Mouse (Mus musculus) ovary, postnatal 10 days (tissue): Measurements from ENCODE around the gene Lhfp.

Experiments
- DNase-seq: peaks from one replicate; pipeline ENCODE4 v3.0.0; 2022; ENCODE audit warnings: low spot score

Lhfp gene

DNA sequence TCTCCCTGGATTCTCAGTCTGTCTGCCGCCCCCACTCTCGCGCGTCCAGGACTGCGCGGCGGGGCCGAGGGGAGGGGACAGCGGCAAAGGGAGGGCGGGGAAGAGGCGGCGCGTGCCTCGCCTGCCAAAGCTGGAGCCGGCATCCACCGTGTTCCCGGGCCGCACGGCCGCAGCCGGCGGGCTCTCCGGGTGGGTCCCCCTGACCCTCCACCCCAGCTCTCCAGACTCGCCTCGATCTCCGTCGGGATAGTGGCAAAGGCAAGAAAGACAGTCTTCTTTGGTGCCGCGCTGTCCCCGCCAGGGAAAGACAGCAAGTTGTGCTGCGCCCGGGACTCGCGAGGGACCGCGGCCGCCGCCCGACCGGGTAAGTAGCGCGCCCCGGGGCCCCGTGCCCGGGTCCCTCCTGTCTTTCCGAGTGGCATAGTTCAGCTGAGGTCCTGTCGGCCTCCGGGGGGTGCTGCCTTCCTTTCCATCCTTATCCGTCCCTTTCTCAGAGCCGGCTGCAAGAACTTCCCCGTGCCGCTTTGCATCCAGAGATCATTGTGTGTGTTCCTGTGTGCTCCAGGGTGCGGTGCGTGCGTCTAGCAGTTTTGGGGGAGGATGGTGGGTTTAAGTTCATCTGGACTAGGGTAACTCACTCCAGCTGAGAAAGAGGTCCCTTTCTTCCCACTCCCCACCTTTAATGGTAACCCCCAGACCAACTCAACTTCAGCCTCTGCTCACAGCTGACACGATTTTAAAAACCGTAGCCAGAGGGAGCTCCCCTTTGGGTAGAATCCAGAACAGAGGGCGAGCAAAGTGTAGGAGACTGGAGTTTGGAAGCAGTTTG lies at the start of gene Lhfp:
TSS of gene Lhfp (plus strand) at position 118 of the 829 bp plus-strand sequence.
- DNase-seq = no peak

DNA sequence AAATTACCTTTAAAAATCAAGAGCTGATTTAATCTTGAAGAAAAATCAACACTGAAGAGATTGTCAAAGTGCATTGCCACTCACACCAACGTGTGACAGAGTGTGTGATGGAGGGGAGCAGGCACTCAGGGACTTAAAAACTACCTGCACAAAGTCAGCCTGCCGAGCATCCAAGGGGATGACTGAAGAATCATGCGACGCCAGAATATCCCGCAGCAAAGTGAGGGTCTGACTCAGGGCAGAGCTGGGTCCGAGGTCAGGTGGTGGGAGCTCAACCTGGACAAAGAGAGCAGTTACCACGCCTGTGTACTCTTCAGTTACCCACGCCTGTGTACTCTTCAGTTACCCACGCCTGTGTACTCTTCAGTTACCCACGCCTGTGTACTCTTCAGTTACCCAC lies 48.0 kb upstream of the Lhfp start:
- DNase-seq = no peak

DNA sequence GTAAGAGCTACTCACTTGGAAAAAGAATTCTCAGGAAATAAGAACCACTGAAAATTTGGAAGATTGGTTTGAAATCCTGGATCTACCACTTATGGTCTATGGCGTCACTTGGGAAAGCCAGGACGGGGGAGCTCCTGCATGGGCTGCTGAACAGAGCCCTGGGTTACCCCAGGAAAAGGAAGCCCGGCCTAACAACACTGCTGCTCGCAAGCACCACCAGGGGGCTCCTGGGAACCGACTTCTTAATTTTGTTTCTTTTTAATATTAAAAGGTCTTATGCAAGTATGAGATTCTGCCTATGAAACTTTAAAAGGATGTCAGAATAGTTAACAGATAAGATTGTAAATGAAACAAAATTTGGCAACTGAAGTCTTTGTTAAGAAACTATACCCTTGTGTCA lies 46.7 kb upstream of the Lhfp start:
- no peak for DNase-seq

DNA sequence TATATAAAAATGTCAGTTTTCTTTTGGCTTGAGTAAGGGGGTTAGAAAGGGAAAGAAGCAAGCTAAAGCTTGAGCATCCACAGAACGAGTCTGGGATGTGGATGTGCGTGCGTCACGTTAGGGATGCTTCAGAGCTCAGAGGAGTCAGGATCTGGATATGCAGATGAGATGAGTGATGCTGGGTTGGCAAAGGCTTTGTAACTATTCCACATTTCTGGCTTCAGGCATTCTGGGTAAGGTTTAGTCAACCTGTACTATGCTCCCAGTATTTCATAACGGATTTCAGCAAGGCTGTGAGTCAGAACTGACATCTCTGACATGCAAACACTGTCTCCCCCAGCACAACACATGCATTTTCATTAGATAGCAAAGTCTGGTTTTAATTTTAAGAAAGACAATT lies 44.7 kb upstream of the Lhfp start:
- no peak for DNase-seq

DNA sequence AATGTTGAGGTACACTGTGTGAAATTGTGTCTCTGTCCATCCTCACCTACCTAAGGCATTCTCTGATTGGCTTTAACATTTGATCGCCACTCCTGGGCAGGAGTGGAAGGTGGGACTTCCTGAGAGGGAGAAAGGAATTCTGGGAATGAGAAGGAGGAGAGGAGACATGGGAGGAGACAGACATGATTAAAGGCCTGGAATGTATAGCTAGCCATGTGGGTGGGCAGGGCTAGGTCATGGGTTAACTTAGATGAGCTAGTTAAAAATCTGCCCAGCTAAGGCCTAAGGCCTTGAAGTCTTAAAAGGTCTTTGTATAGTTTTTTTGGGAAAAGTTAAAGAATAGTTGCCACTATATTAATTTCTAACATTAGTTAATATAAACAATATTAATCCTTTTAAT lies 43.9 kb upstream of the Lhfp start:
- DNase-seq = no peak

DNA sequence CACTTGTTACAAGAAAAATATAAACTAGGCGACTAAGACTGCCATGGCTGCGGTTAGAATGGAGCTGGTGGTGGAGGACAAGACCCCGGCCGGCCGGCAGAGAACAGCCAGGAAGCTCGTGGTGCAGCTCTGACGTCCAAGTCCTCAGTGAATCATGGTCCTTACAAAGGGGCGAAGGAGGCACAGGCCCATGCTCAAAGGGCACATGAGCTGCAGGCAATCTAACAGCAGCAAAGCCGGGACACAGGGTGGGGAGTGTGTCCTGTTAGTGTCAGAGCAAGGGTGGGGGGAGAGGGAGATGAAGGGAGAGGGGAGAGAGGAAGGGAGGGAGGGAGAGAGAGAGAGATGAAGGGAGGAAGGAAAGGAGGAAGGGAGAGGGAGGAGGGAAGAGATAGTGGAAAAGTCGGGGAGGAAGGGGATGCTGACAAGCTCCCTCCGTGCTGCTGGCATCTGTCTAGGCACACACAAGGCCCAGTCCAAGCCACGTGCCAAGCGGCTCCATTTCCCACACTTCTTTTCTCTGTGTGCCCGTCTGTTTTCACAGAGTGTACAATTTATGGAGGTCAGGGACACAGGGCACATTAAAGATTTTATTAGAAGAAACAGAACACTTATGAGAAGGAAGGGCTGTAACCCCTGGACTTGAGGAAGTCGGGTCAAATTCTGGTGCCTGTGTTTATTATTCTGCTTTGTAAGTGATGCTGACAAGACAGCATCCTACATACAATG lies 42.1 kb upstream of the Lhfp start:
- no peak for DNase-seq

DNA sequence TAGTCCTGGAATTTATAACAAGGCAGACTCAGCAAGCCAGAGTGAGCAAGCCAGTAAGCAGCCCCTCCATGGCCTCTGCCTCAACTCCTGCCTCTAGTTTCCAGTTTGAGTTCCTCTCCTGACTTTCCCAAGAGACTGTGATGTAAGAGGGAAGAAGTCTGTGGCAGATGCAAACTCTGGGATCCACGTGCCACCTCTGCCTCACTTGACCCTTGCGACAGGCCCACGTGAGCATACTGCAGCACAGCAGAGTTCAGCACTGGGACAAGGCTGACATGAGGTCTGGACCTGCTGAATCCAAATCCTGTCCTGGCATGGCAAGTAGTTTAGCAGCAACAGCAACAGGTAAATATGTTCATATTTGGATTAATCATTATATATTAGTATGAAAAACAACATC lies 41.3 kb upstream of the Lhfp start:
- no peak for DNase-seq

DNA sequence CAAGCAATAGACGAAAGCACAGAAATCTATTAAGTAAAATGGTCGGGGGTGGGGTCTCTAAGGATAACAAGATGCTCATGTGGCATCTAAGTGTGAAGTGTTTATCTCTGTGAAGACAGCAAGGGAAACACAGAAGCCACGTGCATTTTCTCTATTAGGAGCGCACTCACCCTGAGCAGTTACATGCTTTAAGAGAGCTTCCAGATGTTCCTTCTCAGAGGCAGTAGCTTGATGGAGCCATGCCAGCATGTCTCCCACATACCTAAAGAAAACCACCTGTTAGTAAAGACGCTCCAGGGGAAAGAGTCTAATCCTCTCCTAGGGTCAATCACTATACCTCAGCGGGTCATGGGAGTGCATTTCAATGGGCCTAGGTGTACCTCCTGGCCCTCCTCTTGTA lies 39.3 kb upstream of the Lhfp start:
- DNase-seq = no peak

DNA sequence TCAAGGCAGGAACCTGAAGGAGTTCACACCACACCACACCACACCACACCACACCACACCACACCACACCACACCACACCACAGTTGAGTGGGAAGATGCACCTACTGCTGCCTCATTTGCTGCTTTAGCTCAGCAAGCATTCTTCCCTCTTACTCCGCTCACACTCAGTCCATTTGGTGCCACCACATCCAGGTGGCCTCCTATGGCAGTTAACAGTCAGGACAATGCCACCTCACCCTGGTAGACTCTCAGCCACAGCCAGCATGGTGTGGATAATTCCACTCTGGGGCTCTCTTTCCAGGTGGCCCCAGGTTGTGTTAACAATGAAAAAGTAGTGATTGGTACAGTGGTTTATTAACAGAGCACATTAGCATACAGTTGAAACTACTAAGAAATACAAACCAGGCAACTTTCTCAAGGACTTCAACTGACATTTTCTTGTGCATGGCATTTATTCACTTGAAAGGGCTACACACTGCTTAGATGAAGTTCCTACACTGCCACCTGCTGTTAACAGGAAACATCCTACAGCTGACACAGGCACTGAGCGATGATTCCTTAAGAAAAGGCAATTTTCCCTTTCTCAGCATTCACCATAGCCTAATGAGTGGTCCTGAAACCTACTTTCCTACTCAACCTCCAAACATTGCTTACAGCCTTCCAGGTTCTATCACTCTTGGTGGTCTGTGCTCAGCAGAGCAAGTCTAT lies 36.8 kb upstream of the Lhfp start:
- DNase-seq = no peak

DNA sequence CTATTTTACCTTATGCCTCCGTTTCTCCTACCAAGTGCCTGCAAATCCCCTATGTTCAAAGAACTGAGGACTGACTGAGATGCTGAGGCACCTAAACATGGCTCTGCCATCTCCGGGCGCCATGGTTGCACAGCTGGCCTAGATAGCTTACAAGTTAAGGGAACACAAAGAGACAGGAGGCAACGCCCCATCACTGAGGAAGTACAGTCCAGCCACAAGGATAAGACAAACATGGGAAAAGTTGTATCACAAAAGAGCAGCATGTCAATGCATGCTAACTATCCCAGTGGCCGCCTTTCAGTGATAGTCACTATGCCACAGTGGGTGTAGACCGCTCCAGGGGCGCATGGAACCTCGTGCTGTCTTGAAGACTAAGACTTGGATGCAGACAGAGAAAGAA lies 33.9 kb upstream of the Lhfp start:
- DNase-seq = no peak

DNA sequence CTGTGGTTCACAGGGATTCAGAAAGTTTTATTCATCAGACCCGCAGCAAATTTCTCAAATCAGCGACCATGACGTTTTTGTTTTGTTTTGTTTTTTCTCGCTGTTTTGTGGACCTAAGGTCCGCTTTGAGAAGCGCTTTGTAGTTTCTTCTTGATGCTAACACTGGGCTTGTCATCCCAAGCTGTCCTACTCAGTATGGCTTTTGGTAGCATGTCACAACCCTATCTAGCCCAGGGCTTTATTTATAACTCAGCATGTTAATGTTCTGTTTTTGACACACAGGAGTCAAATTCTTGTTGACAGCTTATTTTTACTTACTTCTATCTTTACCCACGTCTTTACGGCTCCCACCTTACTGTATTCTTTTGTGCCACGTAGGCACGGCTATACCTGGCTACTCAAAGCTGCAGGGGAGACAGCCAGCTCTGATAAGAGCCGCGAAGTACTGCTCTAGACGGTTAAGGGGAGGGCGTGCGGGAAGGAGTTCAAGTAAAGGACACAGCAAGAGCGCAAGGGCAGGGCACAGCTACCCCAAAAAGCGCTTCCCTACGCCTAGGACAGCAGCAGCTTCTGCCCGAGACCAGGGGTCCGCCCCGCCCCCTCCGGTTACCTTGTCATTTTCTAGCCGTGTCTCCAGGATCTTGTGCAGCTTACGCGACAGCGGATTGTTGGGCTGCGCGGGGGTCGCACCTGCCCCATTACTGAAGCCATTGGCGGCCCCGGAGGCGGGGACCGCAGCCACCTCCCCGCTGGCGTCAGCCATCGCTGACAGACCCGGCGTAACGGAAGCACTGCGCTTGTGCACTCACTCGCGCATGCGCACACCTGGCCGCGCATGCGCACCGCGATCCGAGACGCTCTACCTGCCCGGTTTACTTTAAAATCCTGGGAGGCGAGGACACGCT lies 24.6 kb upstream of the Lhfp start, which contains the start of gene Cog6:
TSS of gene Cog6 (minus strand) at position 802 of the 905 bp plus-strand sequence.
- DNase-seq = peak; percentile 62

DNA sequence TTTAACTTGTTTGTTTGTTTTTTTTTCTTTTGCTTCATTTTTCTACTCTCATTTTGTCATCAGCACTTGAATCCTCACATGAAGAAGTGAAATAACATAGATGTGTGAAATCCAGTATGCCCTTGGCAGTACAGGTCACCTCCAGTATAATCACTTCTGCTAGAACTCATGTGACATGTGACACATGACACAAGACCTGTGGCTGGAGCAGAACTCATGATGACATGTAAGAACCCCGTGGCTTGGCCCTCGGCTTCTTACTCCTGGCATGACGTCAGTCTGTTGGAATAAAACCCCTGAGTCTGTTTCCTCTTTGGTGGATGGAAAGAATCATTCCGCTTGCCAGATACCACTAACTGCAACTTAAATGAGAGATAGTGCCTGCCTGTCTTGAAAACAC lies 14.0 kb upstream of the Lhfp start:
- no peak for DNase-seq

DNA sequence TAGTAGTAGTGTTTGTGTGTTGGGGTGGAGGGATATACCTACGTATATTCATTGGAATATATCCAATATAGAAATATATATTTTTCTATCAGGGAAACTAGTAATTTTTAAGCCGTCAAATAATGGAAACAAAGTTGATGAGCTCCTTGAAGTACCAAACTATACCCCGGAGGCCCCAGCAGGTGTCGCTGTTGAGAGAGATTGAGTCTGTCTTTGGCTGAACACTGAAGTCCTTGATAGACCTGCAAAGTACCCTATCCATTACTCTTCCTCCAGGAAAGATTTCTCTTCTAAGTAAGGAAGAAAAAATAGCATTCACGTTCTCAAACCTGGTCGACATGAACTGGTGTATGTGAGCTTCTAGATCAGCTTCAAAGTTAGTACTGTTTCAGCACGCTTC lies 12.3 kb upstream of the Lhfp start:
- DNase-seq = no peak

DNA sequence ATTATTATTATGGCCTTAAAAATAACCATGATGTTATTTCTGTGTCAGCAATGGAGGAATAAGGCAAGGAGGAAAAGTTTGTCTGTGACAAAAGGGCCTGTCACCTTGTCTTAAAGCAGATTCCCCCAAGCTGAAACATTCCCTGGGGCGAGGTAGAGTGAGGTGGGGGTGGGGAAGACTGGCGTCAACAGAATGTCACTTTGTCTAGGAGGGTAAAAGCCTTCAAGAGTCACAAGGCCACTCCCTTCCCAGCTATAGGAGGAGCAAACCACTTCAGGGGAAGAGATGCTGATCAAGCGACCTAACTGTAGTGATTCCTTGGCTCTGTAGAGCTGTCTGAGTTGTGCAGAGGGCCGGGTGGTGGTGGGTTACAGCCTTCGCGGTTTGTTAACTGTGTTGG lies 9.7 kb upstream of the Lhfp start:
- DNase-seq = no peak

DNA sequence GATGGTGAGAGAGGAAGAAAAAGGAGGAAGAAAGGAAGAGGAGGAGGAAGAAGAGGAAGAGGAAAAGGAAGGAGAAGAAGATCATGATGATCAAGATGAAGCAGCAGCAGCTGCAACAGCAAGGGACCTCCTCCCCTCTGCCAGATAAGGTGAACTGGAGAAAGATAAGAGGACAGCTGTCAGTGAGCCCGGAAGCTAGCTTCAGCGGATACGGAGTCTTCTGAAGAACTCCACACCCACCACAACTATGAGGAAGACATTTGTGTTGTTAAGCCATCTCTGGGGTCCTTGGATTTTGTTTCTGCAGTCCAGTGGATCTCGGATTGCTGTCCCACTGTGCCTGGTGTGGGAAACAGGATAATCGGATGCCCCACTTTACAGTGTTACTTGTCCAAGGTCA lies 8.9 kb upstream of the Lhfp start:
- DNase-seq = no peak

DNA sequence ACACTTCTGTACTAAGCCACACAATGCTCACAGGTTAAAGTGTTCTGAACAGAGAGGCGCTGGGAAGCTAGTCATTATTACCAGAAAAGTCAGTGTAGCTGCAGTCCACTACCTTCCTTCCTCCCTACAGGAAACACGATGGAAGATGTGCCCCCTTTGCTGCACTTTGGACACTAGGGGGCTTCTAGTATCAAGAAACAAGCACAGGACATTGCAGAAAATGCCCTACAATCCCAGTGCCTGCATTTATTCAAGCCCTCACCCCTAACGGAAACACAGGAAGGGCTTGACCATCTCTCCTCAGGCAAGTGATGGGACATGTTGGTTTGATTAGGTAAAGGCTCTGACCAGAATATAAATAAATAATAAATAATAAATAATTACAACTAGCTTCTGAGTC lies 7.9 kb upstream of the Lhfp start:
- DNase-seq = no peak

DNA sequence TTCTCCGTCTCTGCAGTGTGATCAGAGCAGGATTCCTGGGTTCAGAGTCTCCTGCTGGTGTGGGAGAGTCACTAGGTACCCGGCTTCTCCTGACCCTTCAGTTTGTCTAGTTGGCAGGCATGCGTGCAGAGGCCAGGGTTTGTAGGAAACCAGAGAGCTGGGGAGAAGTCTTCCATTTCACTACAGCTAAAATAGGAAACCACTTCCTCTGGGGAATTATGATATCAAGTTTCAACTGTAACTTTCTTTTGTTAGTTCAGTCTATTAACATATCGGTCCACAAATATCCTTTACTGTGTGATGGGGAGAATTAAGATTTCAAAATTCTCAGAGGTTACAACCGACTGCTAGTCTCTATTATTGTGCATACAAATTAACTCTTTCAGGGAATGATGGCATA lies 5.3 kb upstream of the Lhfp start:
- no peak for DNase-seq

DNA sequence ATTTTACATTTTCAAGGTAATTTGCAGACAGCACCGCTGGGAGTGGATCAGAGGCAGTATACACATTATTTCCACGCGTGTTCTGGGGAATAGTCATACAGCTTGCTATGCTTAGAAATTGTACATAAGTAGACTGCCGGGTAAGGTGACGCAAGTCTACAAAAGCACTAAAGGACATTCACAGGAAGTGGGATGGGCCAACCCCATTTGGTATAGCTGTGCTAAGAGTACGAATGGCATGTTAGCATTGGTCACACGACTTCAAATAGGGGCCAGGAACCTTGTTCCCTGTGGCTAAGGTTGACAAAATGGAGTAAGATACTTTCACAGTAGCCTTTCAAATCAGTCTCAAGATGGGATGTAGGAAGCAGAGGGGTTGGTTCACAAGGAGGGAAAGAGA lies 4.4 kb upstream of the Lhfp start:
- no peak for DNase-seq

DNA sequence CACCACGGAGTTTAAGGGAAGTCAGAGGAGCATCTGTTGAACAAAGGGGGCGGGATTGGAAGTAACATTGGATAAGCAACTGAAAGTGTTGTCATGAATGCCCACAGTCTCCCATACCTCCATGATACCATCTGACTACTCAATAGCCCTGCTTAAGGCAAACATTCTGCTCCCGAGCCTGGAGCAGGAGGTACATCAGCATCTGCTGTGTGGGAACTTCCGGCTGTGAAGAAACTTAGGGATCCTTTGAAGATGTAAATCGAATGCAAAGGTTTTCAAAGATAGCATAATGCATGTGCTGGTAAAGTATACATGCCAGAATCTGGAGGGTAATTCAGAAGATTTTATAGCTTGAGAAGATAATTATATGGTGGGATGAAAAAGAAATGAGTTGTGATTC lies 2.4 kb upstream of the Lhfp start:
- no peak for DNase-seq

DNA sequence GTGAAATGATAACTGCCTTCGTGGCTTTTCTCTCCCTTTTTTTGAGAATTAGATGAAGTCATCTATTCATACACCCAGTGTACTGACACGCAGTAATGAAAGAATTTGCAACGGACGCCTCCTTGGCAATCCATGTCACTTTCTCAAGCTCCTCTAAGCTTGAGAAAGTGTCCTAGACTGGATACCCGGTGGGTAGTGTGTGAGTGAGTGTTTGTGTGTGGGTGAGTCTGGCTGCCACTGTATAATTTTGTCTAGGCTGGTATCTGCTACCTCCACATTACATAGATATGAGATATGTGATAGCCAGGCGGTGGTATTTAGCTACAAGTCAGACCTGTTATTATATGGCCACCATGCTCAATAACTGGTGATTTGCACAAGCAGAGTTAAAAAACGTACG lies 1.6 kb upstream of the Lhfp start:
- no peak for DNase-seq

DNA sequence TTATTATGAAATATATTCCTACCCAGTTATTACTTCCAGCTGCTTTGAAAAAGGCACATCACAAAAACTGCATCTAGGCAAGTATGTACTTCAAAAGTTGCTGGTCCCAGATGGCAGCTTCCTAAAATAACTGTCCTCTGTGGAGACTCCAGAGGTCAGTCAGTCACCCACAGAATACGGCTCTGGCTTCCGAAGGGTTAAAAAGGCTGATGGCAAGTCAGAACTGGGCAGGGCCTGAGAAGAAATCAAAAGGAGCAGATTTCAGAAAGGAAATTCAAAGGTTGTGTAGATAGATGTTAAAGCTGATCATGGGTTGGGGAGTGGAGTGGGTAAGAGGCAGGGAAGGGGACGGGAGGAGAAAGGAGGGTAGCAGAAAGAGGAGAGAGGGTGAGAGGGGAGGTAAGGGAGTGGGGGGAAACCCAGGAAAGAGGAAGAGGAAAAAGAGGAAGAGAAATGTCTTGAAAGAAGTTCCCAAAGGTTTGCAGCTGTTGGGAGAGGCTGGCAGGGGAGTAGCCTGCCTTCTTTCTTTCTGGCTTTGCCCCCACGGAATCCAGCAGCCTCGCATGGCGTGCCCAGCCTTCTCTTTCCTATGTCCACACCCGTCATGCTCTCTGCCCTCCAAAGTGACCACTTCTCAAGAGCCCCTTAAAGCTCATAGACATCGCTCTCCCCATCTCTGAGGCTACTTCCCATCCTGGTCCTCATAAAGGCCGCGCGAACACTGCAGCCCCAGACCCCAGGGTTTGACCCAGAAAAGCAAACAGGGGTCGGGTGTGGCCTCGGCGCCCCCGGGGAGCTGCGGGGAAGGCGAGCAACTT lies 526 bp upstream of the Lhfp start:
- DNase-seq = peak; percentile 42
